Mouse (Mus musculus): ENCODE results near the gene Ift80.
"Not testable (repeated sequence)": the region's sequence is repeated elsewhere in the genome, so short reads cannot be mapped to it uniquely, and the experiment has no call there.

Ift80 gene

DNA sequence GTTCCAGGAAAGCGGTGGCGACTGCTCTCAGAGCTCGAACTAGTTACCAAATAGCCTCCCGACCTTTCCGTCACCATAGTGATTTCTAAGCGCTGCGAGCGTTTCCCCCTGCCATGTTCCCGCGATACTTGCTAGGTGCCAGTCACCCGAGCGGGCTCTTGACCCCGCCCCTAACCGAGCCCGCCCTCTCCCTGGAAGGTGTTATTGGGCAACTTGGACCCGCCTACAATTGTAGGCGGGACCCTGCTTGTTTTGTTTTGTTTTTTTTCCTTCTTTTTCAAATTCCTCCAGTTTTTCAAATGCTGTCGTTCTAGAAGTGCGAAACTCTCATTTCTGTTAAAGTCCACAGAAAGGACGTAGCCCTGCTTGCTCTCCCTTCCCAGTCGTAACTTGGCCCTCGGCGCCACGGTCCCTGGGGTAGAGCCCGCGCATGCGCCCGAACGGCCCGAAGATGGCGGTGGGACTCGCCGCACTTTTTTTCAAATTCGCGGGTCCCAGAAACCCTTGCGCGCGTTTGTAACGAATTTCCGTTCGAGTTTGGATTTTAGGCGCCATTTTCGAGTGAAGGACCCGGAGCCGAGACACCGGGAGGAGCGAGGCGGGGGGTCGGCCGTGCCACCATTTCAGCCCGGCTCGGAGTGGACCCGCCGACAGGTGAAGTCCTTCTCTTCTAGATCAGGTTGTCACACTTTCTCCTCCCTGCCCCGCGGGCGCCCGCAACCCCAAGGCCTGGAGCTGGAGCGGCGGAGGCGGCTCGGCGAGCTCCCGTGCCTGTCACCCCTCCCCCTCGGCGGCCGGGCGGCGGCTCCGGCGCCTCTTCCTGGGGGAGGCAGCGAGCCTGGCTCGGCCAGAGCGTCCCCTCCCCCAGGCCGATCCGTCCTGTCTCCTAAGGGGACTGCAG lies at the start of gene Ift80, which contains the start of gene Smc4:
Ift80 (minus strand) TSS at position 134 of the 901 bp plus-strand sequence.
Smc4 (plus strand) TSS at position 302 of the 901 bp plus-strand sequence.
- peak; percentile 90 for DNase-seq (ENCODE audit: low spot score)

DNA sequence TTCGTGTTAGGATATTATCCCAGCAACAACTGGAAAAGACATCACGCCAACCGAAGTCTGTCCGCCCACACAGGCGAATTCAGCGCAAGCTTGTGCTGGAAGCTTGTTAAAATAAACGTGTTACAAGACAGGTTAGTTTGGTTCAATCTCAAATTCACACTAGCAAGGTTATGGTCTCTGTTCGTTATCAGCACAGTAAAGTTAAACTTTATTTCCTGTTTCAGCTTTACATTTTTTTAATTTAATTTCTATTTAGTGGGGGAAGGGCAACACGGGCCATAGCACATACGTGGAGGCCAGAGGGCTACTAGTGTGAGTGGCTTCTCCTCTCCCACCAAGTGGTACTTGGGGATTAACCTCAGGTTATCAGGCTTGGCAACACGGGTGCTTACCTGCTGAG lies 47.5 kb upstream of the Ift80 start:
- DNase-seq (ENCODE audit: low spot score) = no peak

DNA sequence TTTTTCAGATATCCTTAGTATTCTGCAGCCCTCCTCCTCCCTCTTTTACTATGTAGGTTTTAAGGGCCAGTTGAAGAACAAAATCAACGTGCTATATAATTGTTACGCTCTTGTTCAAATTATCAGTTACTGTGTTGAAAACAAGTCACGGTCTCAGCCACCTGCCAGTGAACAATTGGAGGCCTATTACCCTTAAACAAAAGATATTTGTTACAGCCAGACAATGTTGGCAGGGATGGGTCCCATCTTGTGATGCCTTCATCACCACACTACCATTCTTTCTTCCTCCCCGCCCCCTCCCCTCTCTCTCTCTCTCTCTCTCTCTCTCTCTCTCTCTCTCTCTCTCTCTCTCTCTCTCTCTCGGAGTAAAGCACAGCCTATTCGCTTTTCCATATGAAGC lies 44.6 kb upstream of the Ift80 start:
- peak; percentile 41 for DNase-seq (ENCODE audit: low spot score)

DNA sequence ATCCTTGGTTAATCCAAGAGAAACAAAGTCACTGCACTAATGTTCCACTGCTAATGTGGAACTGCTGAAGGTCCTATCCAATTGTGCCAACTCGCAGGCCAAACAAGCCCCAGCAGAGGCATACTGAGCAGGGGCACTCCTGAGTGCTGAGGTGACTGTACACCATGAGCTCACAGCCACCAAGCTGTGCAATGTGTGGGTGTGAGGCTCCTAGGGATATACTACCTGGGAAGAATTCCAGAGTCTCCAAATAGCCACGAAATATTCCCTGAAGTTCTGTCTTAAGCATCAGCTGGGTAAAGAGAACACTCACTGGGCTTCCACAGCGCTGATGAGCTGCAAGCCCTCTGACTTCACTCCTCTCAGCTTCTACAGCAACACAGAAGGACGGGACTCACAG lies 43.3 kb upstream of the Ift80 start:
- no peak for DNase-seq (ENCODE audit: low spot score)

DNA sequence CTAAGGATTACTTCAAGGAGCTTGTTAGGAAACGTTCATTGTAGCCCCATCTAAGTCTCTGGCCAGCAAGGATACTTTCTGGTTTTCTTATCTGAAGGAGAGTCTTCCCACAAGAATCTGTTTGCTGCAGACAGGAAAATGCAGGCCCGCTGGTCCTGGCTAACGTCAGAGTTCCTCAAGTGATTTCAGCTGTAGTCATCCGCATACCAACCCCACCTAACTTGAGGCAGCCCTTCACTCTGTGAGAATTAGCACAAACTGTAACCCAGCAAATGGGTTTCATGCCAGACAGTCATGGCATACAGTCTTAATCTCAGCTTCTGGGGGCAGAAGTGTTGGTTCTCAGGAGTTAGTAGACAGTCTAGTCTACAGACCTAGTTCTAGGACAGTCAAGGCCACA lies 42.1 kb upstream of the Ift80 start:
- no peak for DNase-seq (ENCODE audit: low spot score)

DNA sequence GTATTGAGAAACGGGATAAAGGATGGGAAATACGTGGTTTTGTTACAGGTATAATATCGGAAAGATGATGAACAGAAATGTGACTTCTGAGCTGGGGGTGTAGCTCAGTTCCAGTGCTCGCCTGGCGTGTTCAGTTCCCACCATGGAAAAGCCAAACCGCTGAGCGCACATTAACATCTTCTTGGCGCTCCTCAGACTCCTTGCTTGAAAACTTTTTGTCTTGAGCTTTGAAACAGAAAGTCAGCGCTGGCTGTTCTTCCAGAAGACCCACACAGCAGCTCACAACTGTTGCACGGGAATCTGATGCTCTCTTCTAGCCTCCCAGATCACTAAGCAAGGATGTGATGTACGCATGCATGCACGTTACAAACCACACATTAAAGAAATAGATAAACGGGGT lies 41.4 kb upstream of the Ift80 start:
- no peak for DNase-seq (ENCODE audit: low spot score)

DNA sequence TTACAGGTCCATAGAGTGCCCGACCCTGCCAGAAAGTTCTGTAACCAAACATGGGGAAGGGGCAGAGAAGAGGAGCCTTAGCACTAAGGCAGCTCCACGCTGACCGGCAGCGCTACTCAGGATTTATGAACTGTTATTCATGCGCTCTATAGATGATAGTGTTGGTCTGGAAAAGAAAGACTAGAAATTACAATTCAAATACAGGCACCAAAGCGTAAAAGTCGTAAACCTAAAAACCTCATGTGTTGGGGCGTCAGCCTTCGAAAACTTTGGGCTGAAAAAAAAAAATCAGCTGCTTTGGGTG lies 41.0 kb upstream of the Ift80 start:
- DNase-seq (ENCODE audit: low spot score) = no peak

DNA sequence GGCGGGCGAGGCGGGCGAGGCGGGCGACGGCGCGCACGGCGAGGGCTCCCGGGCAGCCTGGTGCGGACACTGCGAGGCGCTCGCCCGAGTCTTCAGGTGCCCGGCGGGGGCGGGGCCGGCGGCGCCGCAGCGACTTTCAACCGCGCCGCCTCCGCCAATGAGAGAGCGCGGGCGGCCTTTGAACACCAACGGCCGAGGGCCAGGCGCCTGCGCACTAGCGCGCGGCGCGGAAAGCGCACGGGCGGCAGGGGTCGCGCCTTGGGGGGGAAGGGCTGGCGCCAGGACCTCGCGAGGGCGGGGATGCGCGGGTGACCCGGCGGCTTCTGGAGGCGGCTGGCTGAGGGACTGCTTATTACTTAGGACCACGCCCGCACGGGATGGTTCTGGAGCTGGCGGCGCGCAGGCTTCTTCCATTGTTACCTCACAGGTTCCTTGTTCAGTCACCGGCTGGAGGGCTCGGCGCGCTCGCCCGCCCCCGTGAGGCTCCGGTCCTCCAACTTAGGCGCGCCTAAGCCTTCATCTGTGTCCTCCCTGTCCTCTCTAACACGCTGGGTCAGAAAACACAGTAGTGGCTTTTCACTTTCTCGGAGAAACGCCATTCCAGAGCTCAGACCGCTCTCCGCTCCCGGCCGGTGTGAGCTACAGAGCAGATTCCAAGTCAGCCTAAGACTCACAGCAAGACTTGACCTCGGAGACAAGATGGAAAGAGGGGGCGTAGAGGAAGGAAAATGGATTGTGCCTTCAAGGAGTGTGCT lies 40.5 kb upstream of the Ift80 start, which contains the start of gene Trim59:
Trim59 (minus strand) TSS at position 111 of the 755 bp plus-strand sequence.
- peak; percentile 82 for DNase-seq (ENCODE audit: low spot score)

DNA sequence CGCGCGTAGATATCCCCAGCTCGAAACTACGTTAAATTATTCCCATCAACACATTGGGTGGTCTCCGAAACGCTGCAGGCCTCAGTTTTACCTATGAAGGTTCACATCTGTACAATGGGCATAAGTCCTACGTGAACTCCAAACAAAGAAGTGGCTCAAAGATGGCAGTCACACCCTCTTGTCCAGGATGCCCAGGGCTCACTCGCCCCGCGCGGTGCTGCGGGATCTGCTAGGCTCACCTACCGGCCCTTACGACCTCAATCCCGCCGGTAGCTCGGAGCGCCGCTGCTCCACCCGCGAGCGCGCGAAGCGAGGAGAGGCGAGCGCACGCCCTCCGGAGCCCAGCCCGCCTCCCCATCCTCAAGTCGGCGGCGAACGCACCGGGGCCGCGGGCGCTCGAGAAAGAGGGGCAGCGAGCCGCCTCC lies 39.8 kb upstream of the Ift80 start:
- DNase-seq (ENCODE audit: low spot score) = no peak

DNA sequence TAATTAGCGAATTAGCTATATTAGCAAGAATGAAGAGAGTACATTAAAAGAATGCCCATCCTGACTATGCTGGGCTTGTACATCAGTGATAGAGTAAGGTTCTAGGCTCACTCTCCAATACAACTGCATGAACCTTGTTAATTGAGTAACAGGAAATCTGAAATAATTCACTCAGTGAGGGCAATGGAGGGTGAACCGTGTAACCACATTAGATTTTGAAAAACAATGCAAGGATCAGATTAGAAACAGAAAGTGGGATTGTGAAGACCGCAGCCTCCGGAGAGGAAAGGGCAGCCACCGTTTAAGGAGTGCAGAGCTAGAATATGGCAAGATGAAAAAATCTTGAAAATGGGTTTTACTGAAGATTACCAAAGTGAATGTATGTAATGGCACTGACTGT lies 36.9 kb upstream of the Ift80 start:
- no peak for DNase-seq (ENCODE audit: low spot score)

DNA sequence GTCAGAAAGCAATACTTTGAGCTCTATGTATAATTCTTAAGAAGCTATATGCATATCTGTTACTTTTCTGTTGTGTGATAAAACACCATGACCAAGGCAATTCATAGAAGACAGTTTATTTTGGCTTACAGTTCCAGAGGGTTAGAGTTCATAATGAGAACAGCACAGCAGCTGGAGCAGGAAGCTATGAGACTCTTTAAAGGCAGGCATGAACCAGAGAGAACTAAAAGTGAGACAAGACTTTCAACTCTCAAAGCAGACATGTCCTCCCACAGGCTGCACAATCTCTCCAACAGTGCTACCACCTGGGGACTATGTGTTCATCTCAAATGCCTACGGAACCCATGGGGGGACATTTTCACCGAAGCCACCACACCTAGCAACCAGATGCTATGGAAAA lies 35.7 kb upstream of the Ift80 start:
- DNase-seq (ENCODE audit: low spot score) = no peak

DNA sequence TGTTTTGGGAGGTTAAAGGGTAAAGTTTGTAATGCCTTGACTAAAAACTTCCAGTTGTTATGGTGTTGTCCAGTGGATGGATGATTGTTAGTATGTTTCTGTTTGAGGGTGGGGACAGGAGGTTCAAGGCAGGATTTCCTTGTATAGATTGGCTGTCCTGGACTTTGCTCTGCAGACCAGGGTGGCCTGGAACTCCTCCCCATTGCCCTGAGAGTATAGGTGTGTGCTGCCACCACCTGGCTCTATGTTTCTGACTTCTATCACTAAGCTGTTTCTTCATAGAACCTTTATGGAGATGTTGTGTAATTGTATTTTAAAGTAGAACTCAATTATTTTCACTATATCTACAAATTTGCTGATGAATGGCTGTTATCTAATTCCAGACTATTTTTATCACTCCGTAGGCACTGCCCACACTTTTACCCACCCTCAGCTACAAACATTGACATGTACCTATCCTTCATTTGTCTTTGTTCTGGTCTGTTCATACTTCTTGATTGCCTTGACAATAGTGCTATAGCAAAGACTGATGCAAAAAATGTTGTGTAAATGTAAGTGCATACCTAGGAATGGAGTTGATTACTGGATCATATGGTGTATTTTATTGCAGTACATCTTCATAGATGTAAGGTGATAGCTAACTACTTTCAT lies 21.9 kb upstream of the Ift80 start:
- no peak for DNase-seq (ENCODE audit: low spot score)

DNA sequence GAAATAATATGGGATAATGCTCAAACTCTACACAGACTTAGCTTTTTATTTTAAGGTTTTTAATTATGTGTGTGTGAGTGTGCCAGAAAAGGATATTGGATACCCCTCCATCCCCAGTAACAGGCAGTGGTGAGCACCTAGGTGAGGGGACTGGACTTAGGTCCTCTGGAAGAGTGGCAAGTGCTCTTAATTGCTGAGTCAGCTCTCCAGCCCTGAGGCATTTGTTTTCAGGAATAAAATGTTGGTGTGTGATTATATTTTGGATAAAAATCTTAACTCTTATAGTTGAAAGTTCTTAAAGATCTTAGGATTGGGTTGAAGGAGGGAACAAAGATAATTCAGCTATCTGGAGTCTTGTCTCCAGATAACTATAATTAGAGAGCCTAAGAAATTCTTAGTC lies 16.4 kb upstream of the Ift80 start:
- no peak for DNase-seq (ENCODE audit: low spot score)

DNA sequence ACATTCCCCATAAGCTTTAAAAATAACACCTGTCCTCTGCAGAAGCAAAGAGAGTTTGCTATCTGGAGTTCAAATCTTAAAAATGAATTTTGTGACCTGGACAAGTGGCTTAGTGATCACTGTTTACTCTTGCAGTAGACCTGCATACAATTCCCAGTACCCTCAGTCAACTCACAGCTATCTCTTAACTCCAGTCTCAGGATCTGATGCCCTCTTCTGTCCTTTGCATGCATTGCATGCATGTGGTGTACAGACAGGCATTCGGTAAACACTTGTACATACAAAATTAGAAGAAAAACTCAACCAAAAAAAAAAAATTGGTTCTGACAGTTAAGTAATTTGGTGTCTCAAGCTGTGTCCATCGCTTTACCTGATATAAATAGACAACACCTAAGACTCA lies 15.9 kb upstream of the Ift80 start:
- no peak for DNase-seq (ENCODE audit: low spot score)

DNA sequence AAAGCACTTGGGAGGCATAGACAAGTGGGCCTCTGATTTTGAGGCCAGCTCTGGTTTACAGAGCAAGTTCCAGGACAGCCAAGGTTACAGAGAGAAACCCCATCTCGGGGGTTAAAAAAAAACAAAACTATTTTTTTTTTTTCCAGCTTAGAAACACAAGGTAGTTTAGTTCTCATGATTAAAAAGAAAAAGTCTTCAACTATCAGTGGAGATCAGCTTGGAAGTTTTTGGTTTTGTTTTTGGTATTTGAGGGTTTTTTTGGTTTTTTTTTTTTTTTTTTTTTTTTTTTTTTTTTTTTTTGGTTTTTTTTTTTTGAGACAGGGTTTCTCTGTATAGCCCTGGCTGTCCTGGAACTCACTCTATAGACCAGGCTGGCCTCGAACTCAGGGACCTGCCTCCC lies 14.3 kb upstream of the Ift80 start:
- not testable (repeated sequence) for DNase-seq (ENCODE audit: low spot score)

DNA sequence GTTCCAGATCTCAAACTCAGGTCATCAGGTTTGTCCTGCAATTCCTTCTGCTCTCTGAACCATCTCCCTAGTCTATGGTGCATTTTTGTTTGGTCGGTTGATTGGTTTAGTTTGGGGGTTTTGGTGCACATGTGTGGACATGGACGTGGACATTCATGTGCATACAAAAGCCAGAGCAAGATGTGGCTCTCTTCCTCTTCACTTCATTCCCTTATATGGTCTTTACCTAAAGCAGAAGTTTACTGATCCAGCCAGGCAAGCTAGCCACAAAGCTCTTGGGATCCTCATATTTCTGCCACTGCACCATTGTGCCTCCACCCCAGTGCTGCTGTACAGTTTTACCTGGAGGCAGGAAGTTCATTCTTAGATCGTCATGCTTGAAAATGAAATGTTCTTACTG lies 12.8 kb upstream of the Ift80 start:
- DNase-seq (ENCODE audit: low spot score) = no peak

DNA sequence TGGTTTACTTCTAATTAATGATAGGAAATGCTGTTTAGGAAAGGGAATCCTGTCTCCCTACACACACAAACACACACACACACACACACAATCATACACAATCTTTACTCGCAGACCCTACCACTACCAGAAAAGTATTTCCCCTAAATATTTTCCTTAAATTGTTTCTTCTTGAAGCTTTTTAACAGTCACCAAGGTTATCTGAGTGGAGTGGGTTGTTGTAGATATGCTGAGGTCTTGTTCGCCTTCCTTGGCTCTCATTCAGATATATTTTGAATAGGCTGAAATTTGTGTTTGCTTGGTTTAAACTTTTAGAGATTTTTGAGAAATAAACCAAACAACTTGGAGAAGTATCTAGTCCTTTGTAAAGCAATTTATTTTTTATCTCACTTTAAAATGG lies 4.5 kb upstream of the Ift80 start:
- no peak for DNase-seq (ENCODE audit: low spot score)

DNA sequence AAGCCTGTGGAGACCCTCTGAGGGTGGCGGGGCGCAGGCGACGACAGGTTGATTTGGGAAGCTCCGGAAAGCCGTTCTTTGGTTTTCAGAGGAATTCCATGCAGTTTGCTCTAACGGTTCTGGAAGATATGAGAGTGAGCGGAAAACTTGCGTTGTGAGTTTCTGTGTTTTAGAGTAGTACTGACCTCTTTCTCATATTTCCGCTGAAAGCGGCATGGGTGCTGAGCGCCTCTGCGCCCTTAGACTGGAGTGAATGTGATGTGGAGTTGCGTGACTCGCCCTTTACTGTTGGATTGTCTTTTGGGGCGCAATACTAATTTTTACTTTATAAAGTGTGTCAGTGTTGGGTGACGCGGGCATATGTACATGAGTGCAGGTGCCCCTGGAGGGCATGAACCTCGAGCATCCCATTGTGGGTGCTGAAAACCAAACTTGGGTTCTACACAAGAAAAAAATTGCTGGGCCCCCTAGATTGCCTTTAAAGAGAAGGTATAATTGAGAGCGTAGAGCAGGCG lies 1.9 kb upstream of the Ift80 start:
- no peak for DNase-seq (ENCODE audit: low spot score)

DNA sequence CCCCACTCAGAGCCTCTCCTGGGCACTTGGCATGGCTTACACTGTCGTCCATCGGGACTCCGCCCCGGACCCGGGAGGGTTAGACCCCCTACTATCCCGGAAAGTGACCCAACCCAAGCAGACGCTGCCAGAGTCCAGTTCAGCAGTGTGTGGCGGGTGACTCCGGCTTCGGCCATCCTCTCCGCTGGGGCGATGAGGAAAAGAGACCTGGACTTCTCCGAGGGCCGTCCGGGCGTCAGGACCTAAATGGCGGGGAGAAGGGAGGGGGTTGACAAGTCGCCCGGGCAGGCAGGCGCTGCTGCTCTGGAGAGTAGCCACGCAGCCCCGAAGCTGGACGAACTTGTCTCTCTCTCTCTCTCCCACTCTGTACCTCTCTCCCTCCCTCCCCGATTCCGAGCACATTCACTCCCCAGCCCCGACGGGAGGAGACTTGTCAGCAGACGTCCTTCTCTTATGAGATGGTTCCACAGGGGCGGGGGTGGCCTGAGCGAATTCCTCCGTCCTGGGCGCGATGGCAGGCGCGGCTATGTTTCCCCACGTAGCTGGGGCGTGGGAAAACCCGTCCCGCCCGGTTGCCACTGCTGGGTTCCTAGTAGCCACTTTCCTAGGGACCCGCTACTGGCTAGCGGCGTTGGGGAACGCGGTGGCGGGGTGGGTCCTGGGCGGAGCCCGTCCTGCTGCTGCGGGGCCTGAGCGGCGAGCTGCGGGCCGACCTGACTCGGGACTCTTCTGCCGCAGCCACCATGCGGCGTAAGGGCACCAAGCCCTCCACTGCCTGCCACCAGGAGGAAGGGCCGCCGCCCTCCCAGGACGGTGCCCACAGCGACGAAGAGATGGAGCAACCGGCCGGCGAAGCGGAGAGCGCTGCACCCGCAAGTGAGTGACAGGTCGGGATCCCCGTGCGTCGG lies 1.2 kb upstream of the Ift80 start:
- no peak for DNase-seq (ENCODE audit: low spot score)

DNA sequence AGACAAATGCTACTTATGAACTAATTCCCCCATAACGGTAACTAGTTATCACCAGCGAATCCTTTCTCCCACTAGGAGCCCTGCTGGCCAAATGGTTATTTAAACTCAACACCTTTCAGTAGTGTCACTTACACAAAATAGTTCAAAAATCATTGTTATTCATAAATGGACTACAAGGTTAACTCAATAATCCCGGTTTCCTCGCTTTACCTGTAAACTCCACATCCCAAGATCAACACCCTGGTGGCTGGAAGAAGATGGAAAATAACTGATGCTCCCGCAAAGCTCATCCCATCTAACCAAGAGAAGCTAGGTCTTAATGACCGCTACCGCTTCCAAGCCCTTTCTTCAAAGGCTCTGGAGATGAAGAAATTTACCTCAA lies 324 bp downstream of the Ift80 start:
- DNase-seq (ENCODE audit: low spot score) = no peak

DNA sequence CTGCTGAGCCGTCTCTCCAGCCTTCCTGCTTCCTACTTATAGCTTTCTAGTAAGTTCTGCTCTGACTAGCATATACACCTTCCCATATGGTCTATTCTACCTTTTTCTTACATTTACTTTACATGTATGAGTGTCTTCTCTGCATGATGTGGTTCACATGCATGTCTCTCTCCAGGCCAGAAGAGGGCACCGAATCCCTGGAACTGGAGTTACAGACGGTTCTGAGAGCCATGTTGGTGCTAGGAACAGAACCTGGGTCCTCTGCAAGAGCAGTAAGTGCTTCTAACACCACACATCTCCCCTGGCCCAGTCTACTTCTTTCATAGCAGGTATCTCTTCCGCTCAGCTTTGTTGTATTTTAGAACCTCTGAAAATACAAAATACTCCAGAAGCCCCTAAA lies 1.6 kb downstream of the Ift80 start:
- no peak for DNase-seq (ENCODE audit: low spot score)

DNA sequence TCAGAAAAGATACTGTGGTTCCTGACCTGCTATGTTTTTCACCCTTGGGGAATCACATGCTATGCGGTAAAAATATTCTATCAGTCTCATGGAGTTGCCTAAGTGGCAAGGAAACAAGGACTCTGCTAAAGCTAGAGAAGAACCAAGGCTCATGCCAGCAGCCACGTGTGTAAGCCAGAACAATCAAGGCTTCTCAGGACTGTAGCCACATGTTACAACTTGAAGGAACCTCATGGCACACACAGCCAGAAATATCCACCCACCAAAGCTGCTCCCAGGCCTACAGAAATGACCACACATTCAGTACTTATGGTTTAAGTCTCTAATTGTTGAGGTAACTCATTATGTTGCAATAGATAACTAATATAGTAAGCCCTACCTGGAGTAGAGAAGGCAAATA lies 17.8 kb downstream of the Ift80 start:
- DNase-seq (ENCODE audit: low spot score) = no peak
